Mouse (Mus musculus): Measurements from ENCODE around the gene Arl3.

GRCm38 (mm10) chr19:46602406-46602805 lies 29.4 kb upstream of the Arl3 start:
- no peak for TF ChIP-seq MAX (IDR thresholded peaks at IDR 0.05; ENCODE audit: low read depth)
- no peak for TF ChIP-seq USF1 (IDR thresholded peaks at IDR 0.05; ENCODE audit: low read depth)
- TF ChIP-seq POLR2A (IDR thresholded peaks at IDR 0.05; ENCODE audit: insufficient read length, low read depth) = no peak
- no peak for TF ChIP-seq MYOG (IDR thresholded peaks at IDR 0.05; ENCODE audit: control insufficient read depth in 1 of 3, insufficient read depth in 1 of 3, insufficient read length in 2 of 3, low read depth in 2 of 3)

Data from myocyte (in vitro differentiated cells).